Mouse (Mus musculus) thymus, adult 2 months (tissue): ENCODE data around the gene Cib1.

Source experiments
- CTCF ChIP-seq: fragments of 200-500 bp; IDR thresholded peaks from 2 replicates; pipeline ENCODE4 v1.5.1; 2012; ENCODE audit warnings: mild to moderate bottlenecking, control low read depth, low read length, moderate library complexity, borderline replicate concordance; ENCODE audit not compliant: control insufficient read depth, poor library complexity, insufficient read depth; ENCODE audit errors: extremely low read depth
- POLR2A ChIP-seq: fragments of 200-500 bp; IDR thresholded peaks from 2 replicates; pipeline ENCODE4 v1.6.1; 2012; ENCODE audit warnings: mild to moderate bottlenecking, low read length, control low read depth, moderate library complexity; ENCODE audit not compliant: control insufficient read depth, poor library complexity, insufficient read depth; ENCODE audit errors: extremely low read depth

DNA sequence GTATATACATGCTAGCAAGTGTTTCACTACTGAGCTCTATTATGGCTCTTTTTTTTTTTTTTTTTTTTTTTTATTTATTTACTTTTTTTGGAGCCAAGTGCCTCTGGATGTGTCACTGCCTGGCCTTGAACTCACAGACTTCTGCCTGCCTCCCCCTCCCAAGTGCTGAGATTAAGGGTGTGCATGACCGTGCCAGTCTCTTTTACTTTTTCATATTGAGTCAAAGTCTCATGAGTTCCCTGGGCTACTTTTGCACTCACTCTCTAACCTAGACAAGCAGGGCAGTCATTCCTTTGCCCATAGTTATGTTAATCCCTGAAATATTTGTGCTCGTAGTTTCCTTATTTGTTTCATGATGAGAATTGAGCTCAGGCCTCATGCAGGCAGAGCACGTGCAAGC lies 49.0 kb upstream of the Cib1 start:
- TF ChIP-seq CTCF: no peak
- TF ChIP-seq POLR2A: no peak
